Mouse (Mus musculus): ENCODE measurements around the gene Gprc5d. TPM values are rescaled to one million over a fixed set of nuclear protein-coding genes. Genes with fewer than 3 reads are reported as not detected.

The Gprc5d gene
- total and polyA plus RNA-seq, 2 experiments from 2014 or later: 0.19 TPM; not detected in 1

GRCm38 (mm10) chr6:135074405-135074947, 43.6 kb downstream of the Gprc5d start:
- no peak for ATAC-seq
- no peak for DNase-seq
- Histone ChIP-seq H3K27ac (ENCODE audit: low read depth, low read length) (no peak overlapping the region), H3K4me1 (ENCODE audit: insufficient read depth) (no peaks in the 10 kb centered on the region), H3K9ac (no peak overlapping the region), H3K9me3 (ENCODE audit: low read length) (no peaks in the 10 kb centered on the region), H3K4me2 (ENCODE audit: low read depth) (no peak overlapping the region), H3K27me3 (ENCODE audit: insufficient read depth, low read length) (no peaks in the 10 kb centered on the region), H3K4me3 (ENCODE audit: low read depth, low read length) (no peak overlapping the region), H3K36me3 (ENCODE audit: insufficient read depth) (no peaks in the 10 kb centered on the region)
- WGBS: 83% methylated on average over 6 of the region's 6 CpGs
- no peak for TF ChIP-seq CTCF (IDR thresholded peaks at IDR 0.05; ENCODE audit: low read depth)

GRCm38 (mm10) chr6:135070347-135070746, 47.7 kb downstream of the Gprc5d start:
- peaks cover 7% of the 10 kb centered on the region; the same call in 1 of the 2 replicates for H3K27me3 ChIP-seq (ENCODE audit: insufficient read depth, low read length)
- ATAC-seq: no peak
- no peak overlapping the region for H3K9ac ChIP-seq
- DNase-seq: no peak
- no peak overlapping the region for H3K4me2 ChIP-seq (ENCODE audit: low read depth)
- 88% methylated on average over 2 of the region's 2 CpGs for WGBS
- TF ChIP-seq CTCF (IDR thresholded peaks at IDR 0.05; ENCODE audit: low read depth): no peak
- no peaks in the 10 kb centered on the region for H3K4me1 ChIP-seq (ENCODE audit: insufficient read depth)
- H3K27ac ChIP-seq (ENCODE audit: low read depth, low read length): no peak overlapping the region
- H3K4me3 ChIP-seq (ENCODE audit: low read depth, low read length): no peak overlapping the region
- H3K9me3 ChIP-seq (ENCODE audit: low read length): no peaks in the 10 kb centered on the region
- no peaks in the 10 kb centered on the region for H3K36me3 ChIP-seq (ENCODE audit: insufficient read depth)

- H3K27me3 ChIP-seq (ENCODE audit: insufficient read depth, low read length): peaks cover 7% of the 10 kb centered on the region; the same call in 1 of the 2 replicates
- H3K4me2 ChIP-seq (ENCODE audit: low read depth): no peak overlapping the region
- 77% methylated on average over 6 of the region's 6 CpGs for WGBS
- no peak overlapping the region for H3K4me3 ChIP-seq (ENCODE audit: low read depth, low read length)
- H3K9me3 ChIP-seq (ENCODE audit: low read length): no peaks in the 10 kb centered on the region
- DNase-seq: no peak
- no peak overlapping the region for H3K9ac ChIP-seq
- H3K4me1 ChIP-seq (ENCODE audit: insufficient read depth): no peaks in the 10 kb centered on the region
- no peak for TF ChIP-seq CTCF (IDR thresholded peaks at IDR 0.05; ENCODE audit: low read depth)
- no peak for ATAC-seq
- H3K27ac ChIP-seq (ENCODE audit: low read depth, low read length): no peak overlapping the region
- H3K36me3 ChIP-seq (ENCODE audit: insufficient read depth): no peaks in the 10 kb centered on the region
Measured at GRCm38 (mm10) chr6:135069856-135070255, 48.2 kb downstream of the Gprc5d start.

GRCm38 (mm10) chr6:135068221-135068620, 49.9 kb downstream of the Gprc5d start:
- no peak for TF ChIP-seq CTCF (IDR thresholded peaks at IDR 0.05; ENCODE audit: low read depth)
- peaks cover 7% of the 10 kb centered on the region; the same call in 1 of the 2 replicates for H3K27me3 ChIP-seq (ENCODE audit: insufficient read depth, low read length)
- no peak overlapping the region for H3K27ac ChIP-seq (ENCODE audit: low read depth, low read length)
- no peak for DNase-seq
- 73% methylated on average over 5 of the region's 5 CpGs for WGBS
- no peak overlapping the region for H3K4me3 ChIP-seq (ENCODE audit: low read depth, low read length)
- no peaks in the 10 kb centered on the region for H3K36me3 ChIP-seq (ENCODE audit: insufficient read depth)
- ATAC-seq: no peak
- H3K4me2 ChIP-seq (ENCODE audit: low read depth): no peak overlapping the region
- H3K9ac ChIP-seq: no peak overlapping the region
- H3K9me3 ChIP-seq (ENCODE audit: low read length): no peaks in the 10 kb centered on the region
- no peaks in the 10 kb centered on the region for H3K4me1 ChIP-seq (ENCODE audit: insufficient read depth)

- no peak overlapping the region for H3K4me3 ChIP-seq (ENCODE audit: low read depth, low read length)
- no peaks in the 10 kb centered on the region for H3K9me3 ChIP-seq (ENCODE audit: low read length)
- no peak overlapping the region for H3K27ac ChIP-seq (ENCODE audit: low read depth, low read length)
- H3K9ac ChIP-seq: no peak overlapping the region
- H3K4me1 ChIP-seq (ENCODE audit: insufficient read depth): no peaks in the 10 kb centered on the region
- no peaks in the 10 kb centered on the region for H3K36me3 ChIP-seq (ENCODE audit: insufficient read depth)
- DNase-seq (no peak), ATAC-seq (no peak)
- 24% methylated on average over 6 of the region's 6 CpGs for WGBS
- no peak for TF ChIP-seq CTCF (IDR thresholded peaks at IDR 0.05; ENCODE audit: low read depth)
- no peak overlapping the region for H3K4me2 ChIP-seq (ENCODE audit: low read depth)
- H3K27me3 ChIP-seq (ENCODE audit: insufficient read depth, low read length): peaks cover 7% of the 10 kb centered on the region; the same call in 1 of the 2 replicates
Measured at GRCm38 (mm10) chr6:135066795-135067445, 51.2 kb downstream of the Gprc5d start.

GRCm38 (mm10) chr6:135065236-135065957, 52.7 kb downstream of the Gprc5d start, which contains the start of gene Gprc5a:
Gprc5a (plus strand) TSS chr6:135065651.
- WGBS: under 1% methylated on average over 44 of the region's 44 CpGs
- no peaks in the 10 kb centered on the region for H3K4me1 ChIP-seq (ENCODE audit: insufficient read depth)
- peak within 1 kb of the TSS; percentile 33; the same call in 1 of the 2 replicates for H3K9ac ChIP-seq
- DNase-seq (peak; percentile 24), ATAC-seq (peak; percentile 53; the same call in 1 of the 2 replicates)
- no peaks in the 10 kb centered on the region for H3K9me3 ChIP-seq (ENCODE audit: low read length)
- H3K4me3 ChIP-seq (ENCODE audit: low read depth, low read length): peak within 1 kb of the TSS; percentile 44
- H3K4me2 ChIP-seq (ENCODE audit: low read depth): peak within 1 kb of the TSS; percentile 83
- no peak for TF ChIP-seq CTCF (IDR thresholded peaks at IDR 0.05; ENCODE audit: low read depth)
- peaks cover 7% of the 10 kb centered on the region; the same call in 1 of the 2 replicates for H3K27me3 ChIP-seq (ENCODE audit: insufficient read depth, low read length)
- H3K27ac ChIP-seq (ENCODE audit: low read depth, low read length): no peak within 1 kb of the TSS
- no peaks in the 10 kb centered on the region for H3K36me3 ChIP-seq (ENCODE audit: insufficient read depth)

GRCm38 (mm10) chr6:135064621-135065020, 53.5 kb downstream of the Gprc5d start:
- no peaks in the 10 kb centered on the region for H3K4me1 ChIP-seq (ENCODE audit: insufficient read depth)
- DNase-seq: no peak
- H3K36me3 ChIP-seq (ENCODE audit: insufficient read depth): no peaks in the 10 kb centered on the region
- no peak overlapping the region for H3K4me3 ChIP-seq (ENCODE audit: low read depth, low read length)
- H3K4me2 ChIP-seq (ENCODE audit: low read depth): no peak overlapping the region
- TF ChIP-seq CTCF (IDR thresholded peaks at IDR 0.05; ENCODE audit: low read depth): no peak
- H3K27ac ChIP-seq (ENCODE audit: low read depth, low read length): no peak overlapping the region
- WGBS: 68% methylated on average over 12 of the region's 12 CpGs
- no peaks in the 10 kb centered on the region for H3K9me3 ChIP-seq (ENCODE audit: low read length)
- no peak overlapping the region for H3K9ac ChIP-seq
- no peak for ATAC-seq
- H3K27me3 ChIP-seq (ENCODE audit: insufficient read depth, low read length): peaks cover 7% of the 10 kb centered on the region; the same call in 1 of the 2 replicates

All from forebrain, postnatal 0 days (tissue).